Mouse (Mus musculus) forebrain, postnatal 0 days (tissue): ENCODE measurements at regions not wholly inside any gene's neighbourhood (a gene's known extent, or its start where the extent isn't known, plus 50 kb on each side); places are given as distances from the start of the nearest gene placed in this dataset.

Experiments used
- ATAC-seq: fragments of 200-750 bp; cut with Nextera tagmentation; 2 replicates; pipeline ENCODE4 v1.8.0; 2017; ENCODE audit warnings: mild to moderate bottlenecking, moderate library complexity
- DNase-seq: peaks from one replicate; pipeline ENCODE4 v3.0.0-alpha.2; 2015
- H3K27ac ChIP-seq: fragments of 300-500 bp; sonication (generic); 2 replicates; pipeline ENCODE4 v1.5.1; 2014; ENCODE audit warnings: low read depth, mild to moderate bottlenecking, antibody characterized with exemption, low read length, moderate library complexity, mixed read lengths
- H3K27me3 ChIP-seq: fragments of 300-500 bp; sonication (generic); 2 replicates; pipeline ENCODE4 v1.6.1; 2014; ENCODE audit warnings: mild to moderate bottlenecking, low read length, mixed read lengths; ENCODE audit not compliant: insufficient read depth
- H3K36me3 ChIP-seq: fragments of 300-500 bp; sonication (generic); 2 replicates; pipeline ENCODE4 v1.6.1; 2014; ENCODE audit warnings: mild to moderate bottlenecking, moderate library complexity; ENCODE audit not compliant: insufficient read depth
- H3K4me1 ChIP-seq: fragments of 300-500 bp; sonication (generic); 2 replicates; pipeline ENCODE4 v1.6.1; 2014; ENCODE audit warnings: antibody characterized with exemption; ENCODE audit not compliant: insufficient read depth
- H3K4me2 ChIP-seq: fragments of 300-500 bp; sonication (generic); 2 replicates; pipeline ENCODE4 v1.6.1; 2014; ENCODE audit warnings: low read depth, mild to moderate bottlenecking, moderate library complexity
- H3K4me3 ChIP-seq: fragments of 300-500 bp; sonication (generic); 2 replicates; pipeline ENCODE4 v1.5.1; 2014; ENCODE audit warnings: low read depth, low read length, mixed read lengths
- H3K9ac ChIP-seq: fragments of 300-500 bp; sonication (generic); 2 replicates; pipeline ENCODE4 v1.6.1; 2014; ENCODE audit warnings: mild to moderate bottlenecking
- H3K9me3 ChIP-seq: fragments of 300-500 bp; sonication (generic); 2 replicates; pipeline ENCODE4 v1.6.1; 2016; ENCODE audit warnings: low read length
- CTCF ChIP-seq: sonication (generic); IDR thresholded peaks from 2 replicates; pipeline ENCODE4 v1.5.1; 2016; ENCODE audit warnings: antibody characterized with exemption, control low read depth, low read depth
- WGBS: fragments of 180-500 bp; shearing (Covaris S2); extraction: QIAGEN DNeasy Blood & Tissue Kit; methylation state at CpG from one replicate; pipeline ENCODE4 v1.1.7; 2014; 5-methylcytosine and 5-hydroxymethylcytosine counted together

DNA sequence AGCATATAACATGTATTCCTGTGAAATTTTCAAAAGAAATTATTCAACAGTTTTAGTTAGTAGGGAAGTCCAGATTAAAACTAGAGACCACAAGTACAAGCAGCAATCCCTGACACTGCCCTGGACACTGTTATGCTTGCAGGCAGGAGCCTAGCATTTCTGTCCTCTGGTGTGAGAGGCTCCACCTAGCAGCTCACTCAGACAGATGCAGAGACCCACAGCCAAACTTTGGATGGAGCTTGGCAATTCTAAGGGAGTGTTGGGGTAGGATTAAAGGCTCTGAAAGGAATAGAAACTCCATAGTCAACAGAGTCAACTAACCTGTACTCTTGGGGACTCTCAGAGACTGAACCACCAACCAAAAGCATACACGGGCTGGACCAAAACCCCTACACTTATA is 509.8 kb downstream of the Flrt2 start:
- Histone ChIP-seq H3K36me3 (no peaks in the 10 kb centered on the region), H3K4me2 (no peak overlapping the region), H3K9ac (no peak overlapping the region), H3K27ac (no peak overlapping the region), H3K4me3 (no peak overlapping the region), H3K27me3 (no peaks in the 10 kb centered on the region), H3K4me1 (no peaks in the 10 kb centered on the region), H3K9me3 (no peaks in the 10 kb centered on the region)
- 95% methylated on average over 1 of the region's 1 CpGs for WGBS
- no peak for TF ChIP-seq CTCF
- DNase-seq (no peak), ATAC-seq (no peak)

- DNase-seq (no peak), ATAC-seq (no peak)
- no peak overlapping the region for H3K9ac ChIP-seq
- H3K4me3 ChIP-seq = no peak overlapping the region
- no peak for TF ChIP-seq CTCF
- no peaks in the 10 kb centered on the region for H3K36me3 ChIP-seq
- H3K4me1 ChIP-seq = no peaks in the 10 kb centered on the region
- no peaks in the 10 kb centered on the region for H3K9me3 ChIP-seq
- H3K4me2 ChIP-seq = no peak overlapping the region
- 89% methylated on average over 1 of the region's 1 CpGs for WGBS
- H3K27ac ChIP-seq = no peak overlapping the region
- H3K27me3 ChIP-seq = no peaks in the 10 kb centered on the region
Measured at GRCm38 (mm10) chr12:96226446-96226845, 534.4 kb downstream of the Flrt2 start.

- DNase-seq (no peak), ATAC-seq (no peak)
- Histone ChIP-seq H3K4me3 (no peak overlapping the region), H3K9ac (no peak overlapping the region), H3K4me2 (no peak overlapping the region), H3K9me3 (no peaks in the 10 kb centered on the region), H3K27me3 (no peaks in the 10 kb centered on the region), H3K36me3 (no peaks in the 10 kb centered on the region), H3K4me1 (no peaks in the 10 kb centered on the region), H3K27ac (no peak overlapping the region)
- TF ChIP-seq CTCF = no peak
- 90% methylated on average over 3 of the region's 3 CpGs for WGBS
Measured at GRCm38 (mm10) chr12:96228714-96229113, 536.7 kb downstream of the Flrt2 start.

DNA sequence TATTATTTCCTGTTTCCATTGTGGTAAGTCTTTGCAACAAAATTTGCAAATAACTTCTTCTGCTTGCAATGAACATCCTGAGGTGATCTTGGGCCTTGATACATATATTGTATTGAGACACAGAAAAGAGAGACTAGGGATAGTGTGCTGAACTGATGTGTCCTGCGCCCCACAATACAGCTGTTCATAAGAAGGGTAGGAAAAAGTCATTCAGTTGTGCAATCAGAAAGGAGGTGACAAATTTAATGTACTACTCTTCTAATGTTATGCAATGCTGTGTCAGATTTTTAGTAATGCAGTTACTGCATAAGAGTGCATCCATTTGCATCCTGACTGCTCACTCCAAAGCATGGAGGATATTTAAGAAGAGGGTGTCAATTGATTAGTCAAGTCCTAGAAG is 543.5 kb downstream of the Flrt2 start:
- ATAC-seq = no peak
- Histone ChIP-seq H3K4me2 (no peak overlapping the region), H3K27me3 (no peaks in the 10 kb centered on the region), H3K36me3 (no peaks in the 10 kb centered on the region), H3K4me1 (no peaks in the 10 kb centered on the region), H3K9ac (no peak overlapping the region), H3K9me3 (no peaks in the 10 kb centered on the region), H3K4me3 (no peak overlapping the region), H3K27ac (no peak overlapping the region)
- no peak for TF ChIP-seq CTCF
- no peak for DNase-seq
- 100% methylated on average over 1 of the region's 1 CpGs for WGBS

DNA sequence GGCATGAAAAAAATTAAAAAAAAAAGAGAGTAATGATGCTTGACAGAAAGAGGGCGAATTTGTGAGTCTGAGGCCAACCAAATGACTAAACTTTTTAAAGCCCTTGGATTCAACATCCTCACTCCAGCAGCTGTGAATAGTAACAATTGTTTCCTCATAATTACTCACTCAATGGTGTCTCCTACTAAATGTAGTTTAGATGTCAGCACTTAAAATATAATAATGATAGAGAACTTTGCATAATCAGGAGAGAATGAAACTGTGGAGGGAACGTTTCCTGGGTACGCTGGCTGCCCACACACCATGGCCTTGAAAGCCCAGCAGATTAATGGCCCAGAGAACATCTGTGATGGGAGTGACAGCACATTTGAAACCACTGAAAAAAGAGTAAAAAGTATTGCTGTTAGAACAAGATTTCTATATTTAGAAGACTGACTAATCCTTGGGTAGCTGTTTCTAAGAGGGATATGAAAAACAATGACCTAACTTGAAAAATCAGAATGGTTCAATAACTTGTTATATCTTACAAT is 544.0 kb downstream of the Flrt2 start:
- H3K36me3 ChIP-seq = no peaks in the 10 kb centered on the region
- 61% methylated on average over 3 of the region's 3 CpGs for WGBS

DNA sequence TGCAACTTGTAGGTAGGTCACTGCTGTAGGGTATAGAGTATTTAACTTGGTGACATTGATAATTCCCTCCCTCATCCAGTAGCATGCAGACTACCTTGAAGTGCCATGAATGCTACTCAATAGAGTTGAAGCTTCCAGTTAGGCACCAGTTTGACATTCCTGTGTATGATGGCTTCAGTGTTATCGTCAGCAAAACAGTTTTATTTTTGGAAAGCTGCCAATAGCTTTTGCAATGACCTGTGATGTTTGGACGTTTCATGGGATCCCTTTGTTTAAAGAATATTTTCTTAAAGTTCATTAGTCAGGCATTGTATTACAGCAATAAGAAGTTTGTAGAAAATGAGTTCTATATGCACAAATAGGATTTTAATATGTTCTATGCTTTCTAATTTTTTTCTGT is 547.6 kb downstream of the Flrt2 start:
- 55% methylated on average over 2 of the region's 2 CpGs for WGBS
- Histone ChIP-seq H3K9me3 (no peaks in the 10 kb centered on the region), H3K27ac (no peak overlapping the region), H3K9ac (no peak overlapping the region), H3K4me2 (no peak overlapping the region), H3K36me3 (no peaks in the 10 kb centered on the region), H3K4me3 (no peak overlapping the region), H3K27me3 (no peaks in the 10 kb centered on the region), H3K4me1 (no peaks in the 10 kb centered on the region)
- DNase-seq = no peak
- no peak for ATAC-seq
- TF ChIP-seq CTCF = no peak

More for the DNA sequence above, 544.0 kb downstream of the Flrt2 start:
- no peaks in the 10 kb centered on the region for H3K27me3 ChIP-seq
- H3K4me2 ChIP-seq = no peak overlapping the region
- H3K4me1 ChIP-seq = no peaks in the 10 kb centered on the region
- TF ChIP-seq CTCF = no peak
- no peak overlapping the region for H3K9ac ChIP-seq
- no peaks in the 10 kb centered on the region for H3K9me3 ChIP-seq
- no peak overlapping the region for H3K4me3 ChIP-seq
- H3K27ac ChIP-seq = no peak overlapping the region
- ATAC-seq (no peak), DNase-seq (no peak)

- Histone ChIP-seq H3K4me1 (no peaks in the 10 kb centered on the region), H3K9ac (no peak overlapping the region), H3K4me2 (no peak overlapping the region), H3K9me3 (no peaks in the 10 kb centered on the region), H3K27me3 (no peaks in the 10 kb centered on the region), H3K36me3 (no peaks in the 10 kb centered on the region), H3K4me3 (no peak overlapping the region), H3K27ac (no peak overlapping the region)
- no peak for ATAC-seq
- no peak for DNase-seq
- no peak for TF ChIP-seq CTCF
- WGBS = 73% methylated on average over 4 of the region's 4 CpGs
Measured at GRCm38 (mm10) chr12:96261978-96262377, 570.0 kb downstream of the Flrt2 start.

DNA sequence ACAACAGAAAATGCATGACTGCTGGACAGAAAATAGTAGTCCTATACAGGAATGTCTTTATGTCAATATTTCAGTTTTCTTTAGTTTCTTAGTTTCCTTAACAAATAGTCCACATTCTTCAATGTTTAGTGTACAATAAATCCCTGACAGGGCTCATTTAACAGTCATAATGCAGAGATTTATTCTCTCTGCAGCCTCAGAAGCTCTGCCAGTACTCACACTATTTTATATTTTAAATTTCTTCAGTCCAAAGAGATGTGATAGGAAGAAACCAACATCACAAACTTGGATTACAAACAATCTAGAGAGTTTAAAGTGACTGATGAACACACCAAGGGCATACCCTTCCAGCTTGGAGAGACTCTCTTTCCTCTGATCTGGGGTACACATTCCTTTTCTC is 583.9 kb downstream of the Flrt2 start:
- H3K4me1 ChIP-seq = no peaks in the 10 kb centered on the region
- H3K4me2 ChIP-seq = no peak overlapping the region
- no peak for TF ChIP-seq CTCF
- H3K9ac ChIP-seq = no peak overlapping the region
- no peaks in the 10 kb centered on the region for H3K9me3 ChIP-seq
- no peak overlapping the region for H3K27ac ChIP-seq
- DNase-seq = no peak
- no peaks in the 10 kb centered on the region for H3K36me3 ChIP-seq
- H3K27me3 ChIP-seq = no peaks in the 10 kb centered on the region
- ATAC-seq = no peak
- no peak overlapping the region for H3K4me3 ChIP-seq
